Mouse (Mus musculus) CD4-positive helper T cell, adult 2 months (primary cell): Measurements from ENCODE around the gene Ska3.
A peak's percentile ranks its signal among the peaks of the same experiment; 100 is the strongest.

Experiments
- DNase-seq: peaks from one replicate; pipeline ENCODE4 v3.0.0-alpha.2; 2012; ENCODE audit warnings: low read depth, missing footprints, low spot score

The Ska3 gene

GRCm38 (mm10) chr14:57797551-57797950 is 28.4 kb downstream of the Ska3 start:
- DNase-seq: no peak

- no peak for DNase-seq
Measured at GRCm38 (mm10) chr14:57791171-57791570, 34.8 kb downstream of the Ska3 start.

DNA sequence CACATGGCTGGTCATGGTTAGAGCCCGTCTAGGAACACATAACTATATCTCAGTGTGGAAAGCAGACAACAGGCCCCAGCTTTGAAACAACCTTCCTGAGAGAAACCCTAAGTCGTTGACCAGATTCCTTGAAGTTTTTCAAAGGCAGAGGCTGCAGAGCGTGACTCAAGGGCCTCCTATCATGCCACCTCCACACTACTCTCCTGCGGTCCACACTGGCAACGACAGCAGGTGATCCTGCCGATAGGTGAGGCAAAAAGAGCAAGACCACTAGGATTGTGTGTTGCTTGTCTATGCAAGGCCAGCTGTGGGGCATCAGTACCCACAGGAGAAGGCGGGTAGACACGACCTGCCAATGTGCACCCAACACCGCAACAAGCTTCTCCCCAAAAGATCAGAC is 36.2 kb downstream of the Ska3 start:
- DNase-seq: no peak

DNA sequence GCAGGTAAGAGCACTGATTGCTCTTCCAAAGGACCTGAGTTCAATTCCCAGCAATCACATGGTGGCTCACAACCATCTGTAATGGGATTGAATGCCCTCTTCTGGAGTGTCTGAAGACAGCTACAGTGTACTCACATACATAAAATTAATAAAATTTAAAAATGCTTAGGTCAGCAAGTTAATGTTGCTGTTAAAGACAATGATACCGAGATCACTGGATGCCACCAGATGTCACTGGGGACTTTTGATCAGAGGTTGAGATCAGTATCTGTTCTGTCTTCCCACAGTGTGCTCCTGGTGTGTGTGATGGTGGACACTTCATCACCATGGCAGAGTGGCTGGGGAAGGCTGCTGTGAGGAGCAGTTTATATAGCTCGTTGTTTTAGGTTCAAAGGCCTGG is 36.7 kb downstream of the Ska3 start:
- no peak for DNase-seq

- DNase-seq: no peak
Measured at GRCm38 (mm10) chr14:57787406-57787805, 38.6 kb downstream of the Ska3 start.

DNA sequence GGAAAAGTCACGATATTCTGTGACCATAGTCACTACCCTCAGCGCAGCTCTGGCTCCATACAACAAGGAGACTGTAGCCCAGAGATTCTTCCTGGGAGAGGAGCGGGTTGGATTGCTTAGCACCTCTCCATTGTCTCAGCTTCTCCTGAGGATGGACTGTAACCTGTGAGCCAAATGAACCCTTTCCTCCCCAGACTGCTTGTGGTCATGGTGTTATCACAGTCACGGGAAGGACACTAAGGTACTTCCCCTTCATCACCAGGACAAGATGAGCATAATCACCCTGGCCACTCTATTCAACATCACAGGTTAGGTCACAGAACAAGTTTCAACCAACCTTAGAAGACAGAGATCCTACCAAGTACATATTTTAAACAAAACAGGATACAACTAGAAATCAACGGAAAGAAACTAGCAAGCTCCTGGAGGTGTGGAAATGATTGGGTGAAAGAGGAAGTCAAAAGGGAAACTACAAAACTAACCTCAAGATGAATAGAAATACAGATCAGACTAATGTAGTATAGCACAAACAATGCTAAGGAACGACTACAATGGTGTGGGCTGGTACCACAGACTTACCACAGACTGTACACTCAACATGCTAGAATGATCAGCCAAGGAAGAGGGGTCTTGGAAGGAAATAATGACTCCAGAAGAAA is 53.7 kb downstream of the Ska3 start:
- DNase-seq: peak; percentile 67

- DNase-seq: peak; percentile 77
Measured at GRCm38 (mm10) chr14:57769102-57769501, 56.9 kb downstream of the Ska3 start.

DNA sequence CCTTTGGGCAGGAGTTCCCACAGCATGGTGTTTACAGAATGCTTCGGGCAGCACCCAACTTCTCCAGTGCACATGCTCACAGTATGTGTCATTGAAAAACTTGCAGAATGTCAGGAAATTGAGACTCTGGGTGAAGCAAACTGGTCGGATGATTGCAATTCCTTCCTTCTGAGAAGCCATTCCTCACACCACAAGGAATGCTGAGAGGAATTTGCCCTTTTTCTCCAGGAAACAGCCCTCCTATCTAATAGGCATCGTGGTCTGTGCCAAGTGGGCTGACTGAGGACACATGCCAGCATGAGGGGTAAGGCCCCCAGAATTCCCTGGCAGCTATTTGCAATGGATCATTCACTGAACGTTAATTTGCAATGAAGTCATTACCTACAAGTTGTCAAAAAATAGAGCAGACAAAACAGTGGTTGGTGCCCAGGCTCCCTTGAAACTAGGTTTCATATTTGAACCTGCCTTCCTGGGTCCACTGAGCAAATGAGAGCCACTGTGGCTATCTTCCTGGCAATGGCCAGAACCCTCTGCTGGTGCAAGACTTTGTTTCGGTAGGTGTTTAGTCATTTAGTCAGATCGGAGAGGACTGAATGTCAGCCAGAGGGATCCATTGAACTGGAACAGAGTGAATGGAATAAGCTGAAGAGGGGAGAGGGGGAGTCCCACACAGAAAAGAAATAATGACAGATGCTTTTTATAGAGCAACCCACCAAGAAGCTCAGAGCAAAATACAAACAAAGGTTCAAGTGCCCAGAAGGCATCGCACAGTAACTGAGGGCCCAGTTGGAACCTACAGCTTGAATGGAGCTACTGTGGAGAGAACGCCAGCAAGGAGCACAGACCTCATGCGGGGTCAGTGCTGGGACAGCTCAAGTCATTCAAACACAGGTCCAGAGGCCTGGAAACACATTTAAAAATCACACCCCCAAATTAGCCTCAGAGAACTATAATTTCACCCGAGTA is 65.3 kb downstream of the Ska3 start:
- DNase-seq: no peak

DNA sequence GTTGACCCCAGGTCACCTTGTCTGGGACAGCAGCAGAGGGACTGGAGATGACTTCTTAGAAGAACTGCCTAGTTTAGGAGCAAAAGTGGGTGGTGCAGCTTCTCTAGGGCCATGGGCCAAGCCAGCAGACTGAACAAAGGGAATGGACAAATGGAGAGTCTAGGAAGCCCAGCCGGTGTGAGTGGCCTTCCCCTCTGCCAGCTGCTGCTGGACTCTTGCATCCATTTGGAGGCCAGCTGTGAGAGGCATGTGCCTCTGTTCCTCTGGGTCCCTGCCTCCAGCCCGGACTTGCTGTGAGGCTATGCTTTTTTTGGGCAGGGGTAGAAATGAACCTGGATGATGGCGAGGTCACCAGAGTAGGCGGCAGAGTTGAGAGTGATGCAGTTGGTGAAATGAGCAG is 67.7 kb downstream of the Ska3 start, which contains the start of gene Lats2:
Gene Lats2 (minus strand): TSS at position 152 of the 400 bp plus-strand sequence.
- no peak for DNase-seq
